Mouse (Mus musculus) kidney, adult 2 months (tissue): ENCODE measurements around the gene Bfsp2.

Experiments
- CTCF ChIP-seq: fragments of 200-500 bp; conservative IDR thresholded peaks from 2 replicates; pipeline ENCODE4 v1.5.1; 2011; ENCODE audit warnings: low read depth, mild to moderate bottlenecking, control low read depth, low read length, moderate library complexity, mixed read lengths; ENCODE audit not compliant: insufficient read depth, insufficient read length
- POLR2A ChIP-seq: fragments of 200-500 bp; IDR thresholded peaks from one replicate; pipeline ENCODE4 v1.6.1; 2011; ENCODE audit warnings: low read depth, low read length, control low read depth

- TF ChIP-seq CTCF, result no peak
- TF ChIP-seq POLR2A, result no peak
Measured at GRCm38 (mm10) chr9:103443121-103443823, 36.9 kb downstream of the Bfsp2 start.
